Mouse (Mus musculus) B cell, adult 62 days (primary cell): ENCODE data around the gene S100a3. TPM values are rescaled to one million over a fixed set of nuclear protein-coding genes. Genes with fewer than 3 reads are reported as not detected.

Experiments used
- total RNA-seq: library from RNA; stranded (reverse); gene quantifications from 4 replicates; pipeline ENCODE4 v1.2.4, GENCODE M21; 2023

Gene S100a3
- total RNA-seq, result 2.2 TPM in 1 of 4 replicates, not detected in the others

GRCm38 (mm10) chr3:90560008-90560628 lies at the start of gene S100a3:
Gene S100a3 (plus strand): TSS chr3:90560578.

GRCm38 (mm10) chr3:90513796-90514590 lies 46.4 kb upstream of the S100a3 start, which contains the start of the genes S100a1 and S100a13:
Gene S100a1 (minus strand): TSS chr3:90514392.
Gene S100a13 (plus strand): TSS chr3:90514435.

DNA sequence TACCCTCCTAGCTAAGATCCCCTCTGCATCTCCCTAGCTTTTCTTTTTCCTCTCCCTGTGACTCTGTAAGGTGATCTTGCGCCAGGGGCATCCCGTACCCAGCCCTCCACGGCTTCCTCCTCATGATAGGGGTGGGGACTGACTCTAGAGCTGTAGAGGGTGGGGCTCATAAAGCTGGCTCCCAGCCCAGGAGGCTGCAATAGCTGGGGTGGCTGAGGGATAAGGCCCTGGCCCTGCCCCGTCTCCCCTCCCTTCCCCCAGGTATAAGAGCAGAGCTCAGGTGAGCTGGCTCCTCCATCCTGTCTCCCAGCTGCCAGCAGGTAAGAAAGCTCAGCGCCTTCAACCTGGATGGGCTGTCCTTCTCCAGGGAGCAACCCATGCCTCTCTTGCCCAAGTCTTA lies 33.8 kb upstream of the S100a3 start, which contains the start of gene S100a14:
TSS of gene S100a14 (plus strand) at position 277 of the 400 bp plus-strand sequence.

GRCm38 (mm10) chr3:90537141-90537904 lies 23.1 kb upstream of the S100a3 start, which contains the start of gene S100a16:
Gene S100a16 (plus strand): TSS chr3:90537254.

DNA sequence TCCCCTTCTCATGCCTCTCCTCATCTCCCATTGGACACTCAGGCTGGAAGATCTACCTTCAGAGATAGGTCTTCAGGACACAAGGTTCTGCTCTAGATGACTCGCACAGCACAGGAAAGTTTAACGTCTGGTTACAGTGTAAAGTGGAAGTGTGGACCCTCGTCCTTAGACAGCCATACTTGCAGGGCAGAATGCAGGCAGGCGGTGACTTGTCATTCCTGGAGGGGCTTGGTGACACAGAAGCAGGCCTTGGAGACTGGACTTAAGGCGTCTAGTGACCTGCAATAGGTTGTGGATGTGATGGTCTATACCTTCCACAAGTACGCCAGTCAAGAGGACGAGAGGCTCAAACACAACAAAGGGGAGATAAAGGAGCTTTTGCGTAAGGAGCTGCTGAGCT lies 29.6 kb downstream of the S100a3 start, which contains the start of gene S100a2:
TSS of gene S100a2 (plus strand) at position 301 of the 400 bp plus-strand sequence.

GRCm38 (mm10) chr3:90601486-90602110 lies 41.2 kb downstream of the S100a3 start, which contains the start of gene Gm42674:
Gene Gm42674 (plus strand): TSS chr3:90601904.

GRCm38 (mm10) chr3:90603623-90604022 lies 43.2 kb downstream of the S100a3 start, which contains the start of gene S100a4:
Gene S100a4 (plus strand): TSS chr3:90603771.

DNA sequence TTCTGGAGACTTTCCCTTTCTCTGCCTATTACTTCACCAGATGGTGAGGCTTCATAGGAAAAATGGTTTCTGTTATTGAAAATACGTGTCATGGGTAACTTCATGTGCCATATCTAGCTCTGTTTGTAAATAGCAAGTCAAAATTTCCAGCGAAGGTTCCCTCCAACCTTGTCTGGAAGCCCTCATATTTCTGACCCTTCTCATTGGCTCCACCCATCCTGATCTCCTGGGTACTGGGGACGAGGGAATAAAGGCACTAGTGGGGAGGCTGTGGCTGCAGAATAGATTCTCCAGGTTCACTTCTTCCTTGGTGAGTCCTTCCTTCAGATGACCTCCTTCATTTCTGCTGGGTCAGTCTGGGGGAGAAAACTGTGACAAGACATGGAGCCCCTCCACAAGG lies 47.8 kb downstream of the S100a3 start, which contains the start of gene S100a5:
TSS of gene S100a5 (plus strand) at position 301 of the 400 bp plus-strand sequence.

GRCm38 (mm10) chr3:90612728-90613291 lies 52.4 kb downstream of the S100a3 start, which contains the start of gene S100a6:
Gene S100a6 (plus strand): TSS chr3:90612882.

Other genes starting within 250 kb of the S100a3 start
- 0.91 to 1.4 TPM (median 1.1 TPM) in 4 replicates for gene Slc27a3, start 170.6 kb upstream of the S100a3 start, total RNA-seq
- 50.2 to 54.0 TPM (median 52.5 TPM) in 4 replicates for gene Ints3, start 127.0 kb upstream of the S100a3 start, total RNA-seq
- gene Npr1, start 94.7 kb upstream of the S100a3 start, total RNA-seq, result not detected in 4 replicates
- gene Ilf2, start 84.5 kb upstream of the S100a3 start, total RNA-seq, result 92.2 to 99.3 TPM (median 93.2 TPM) in 4 replicates
- gene Snapin, start 69.5 kb upstream of the S100a3 start, total RNA-seq, result 56.1 to 60.1 TPM (median 57.1 TPM) in 4 replicates
- 193 to 200 TPM (median 196 TPM) in 4 replicates for gene Chtop, start 51.1 kb upstream of the S100a3 start, total RNA-seq
- 0.95 to 1.3 TPM in 2 of 4 replicates, not detected in the others for gene S100a1, start 46.2 kb upstream of the S100a3 start, total RNA-seq
- gene S100a13, start 46.1 kb upstream of the S100a3 start, total RNA-seq, result 14.6 to 23.9 TPM (median 17.6 TPM) in 4 replicates
- gene S100a14, start 33.7 kb upstream of the S100a3 start, total RNA-seq, result 0.44 TPM in 1 of 4 replicates, not detected in the others
- gene S100a16, start 23.3 kb upstream of the S100a3 start, total RNA-seq, result not detected in 4 replicates
- gene S100a2, start 29.7 kb downstream of the S100a3 start, total RNA-seq, result not detected in 4 replicates
- gene Gm42674, start 41.3 kb downstream of the S100a3 start, total RNA-seq, result not detected in 4 replicates
- gene S100a4, start 43.2 kb downstream of the S100a3 start, total RNA-seq, result 48.5 to 75.1 TPM (median 62.5 TPM) in 4 replicates
- 3.9 to 4.7 TPM (median 4.0 TPM) in 3 of 4 replicates, not detected in the other for gene S100a5, start 47.9 kb downstream of the S100a3 start, total RNA-seq
- 71.2 to 102 TPM (median 82.5 TPM) in 4 replicates for gene S100a6, start 52.3 kb downstream of the S100a3 start, total RNA-seq
- gene S100a7a, start 93.4 kb downstream of the S100a3 start, total RNA-seq, result 0.46 TPM in 1 of 4 replicates, not detected in the others
- 5.7 to 11.2 TPM (median 8.4 TPM) in 4 replicates for gene S100a8, start 108.4 kb downstream of the S100a3 start, total RNA-seq
- gene S100a9, start 135.1 kb downstream of the S100a3 start, total RNA-seq, result 9.1 to 13.0 TPM (median 10.7 TPM) in 4 replicates
- gene Pglyrp4, start 166.3 kb downstream of the S100a3 start, total RNA-seq, result not detected in 4 replicates
- not detected in 4 replicates for gene Gm5849, start 217.3 kb downstream of the S100a3 start, total RNA-seq